Mouse (Mus musculus) limb, embryonic 10.5 days (tissue): ENCODE measurements at regions not wholly inside any gene's neighbourhood (a gene's known extent, or its start where the extent isn't known, plus 50 kb on each side); places are given as distances from the start of the nearest gene placed in this dataset.

ENCODE experiments used
- DNase-seq: peaks from one replicate; pipeline ENCODE4 v3.0.0-alpha.2; 2017; ENCODE audit warnings: low spot score
- H3K27ac ChIP-seq: fragments of 300-500 bp; sonication (generic); 2 replicates; pipeline ENCODE4 v1.5.1; 2016; ENCODE audit warnings: mild to moderate bottlenecking
- H3K27me3 ChIP-seq: fragments of 300-500 bp; sonication (generic); 2 replicates; pipeline ENCODE4 v1.6.1; 2016; ENCODE audit warnings: low read depth, mild to moderate bottlenecking; ENCODE audit not compliant: poor library complexity, severe bottlenecking
- H3K36me3 ChIP-seq: fragments of 300-500 bp; sonication (generic); 2 replicates; pipeline ENCODE4 v1.6.1; 2016; ENCODE audit warnings: mild to moderate bottlenecking, moderate library complexity
- H3K4me1 ChIP-seq: fragments of 300-500 bp; sonication (generic); 2 replicates; pipeline ENCODE4 v1.6.1; 2016
- H3K4me3 ChIP-seq: fragments of 300-500 bp; sonication (generic); 2 replicates; pipeline ENCODE4 v1.5.1; 2016; ENCODE audit warnings: mild to moderate bottlenecking, moderate library complexity
- H3K9me3 ChIP-seq: fragments of 300-500 bp; sonication (generic); replicated peaks from 2 replicates; pipeline ENCODE4 v1.6.1; 2016; ENCODE audit warnings: mild to moderate bottlenecking
- WGBS: fragments of 180-500 bp; shearing (Covaris S2); methylation state at CpG from one replicate; pipeline ENCODE4 v1.1.7; 2016; 5-methylcytosine and 5-hydroxymethylcytosine counted together

DNA sequence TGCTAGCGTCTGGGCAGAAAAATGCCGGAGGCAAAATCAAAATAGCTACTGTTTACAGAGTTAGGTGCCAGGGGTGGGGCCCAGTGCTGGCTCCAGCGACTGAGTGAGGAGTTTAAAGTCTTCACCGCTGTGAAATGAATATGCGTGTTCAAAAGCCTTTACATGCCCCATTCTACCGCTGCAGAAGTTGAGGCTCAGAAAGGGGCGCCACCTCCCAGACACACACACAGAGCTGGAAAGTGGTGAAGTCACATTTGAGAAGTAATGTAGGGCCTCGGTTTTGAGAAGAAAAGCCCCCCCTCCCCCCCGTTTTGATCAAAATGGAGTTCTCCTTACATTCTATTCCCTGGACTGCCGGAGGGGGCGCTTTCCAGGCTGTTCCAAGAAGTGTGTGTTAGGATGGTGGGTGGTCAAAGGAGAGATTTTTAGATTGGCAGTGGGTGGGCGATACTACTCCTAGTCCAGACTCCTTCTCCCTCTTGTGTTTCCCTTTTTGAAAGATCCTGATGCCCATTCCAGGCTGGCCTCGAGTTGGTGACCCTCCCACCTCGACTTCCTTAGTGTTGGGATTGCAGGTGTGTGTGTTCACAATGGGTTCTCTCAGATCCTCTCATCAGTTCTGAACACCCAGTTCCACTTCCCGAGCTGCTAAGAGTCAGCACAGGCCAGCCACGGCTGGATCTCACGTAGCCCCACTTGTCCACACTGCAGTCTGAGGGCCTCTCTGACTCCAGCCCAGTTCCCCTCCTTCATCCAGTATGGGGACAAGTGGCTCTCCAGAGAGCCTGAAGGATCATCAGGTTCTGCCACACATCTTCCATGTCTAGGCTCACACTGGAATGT, 69.3 kb upstream of the Nkd1 start:
- WGBS = 23% methylated on average over 17 of the region's 17 CpGs
- Histone ChIP-seq H3K9me3 (0 out of 2 replicates have a peak, but pooled peaks cover 2% of the 10 kb centered on the region), H3K4me3 (peak overlapping the region; percentile 35), H3K27ac (peak overlapping the region; percentile 95), H3K27me3 (peaks cover 82% of the 10 kb centered on the region), H3K36me3 (no peaks in the 10 kb centered on the region), H3K4me1 (peaks cover 67% of the 10 kb centered on the region)
- DNase-seq = peak; percentile 53

DNA sequence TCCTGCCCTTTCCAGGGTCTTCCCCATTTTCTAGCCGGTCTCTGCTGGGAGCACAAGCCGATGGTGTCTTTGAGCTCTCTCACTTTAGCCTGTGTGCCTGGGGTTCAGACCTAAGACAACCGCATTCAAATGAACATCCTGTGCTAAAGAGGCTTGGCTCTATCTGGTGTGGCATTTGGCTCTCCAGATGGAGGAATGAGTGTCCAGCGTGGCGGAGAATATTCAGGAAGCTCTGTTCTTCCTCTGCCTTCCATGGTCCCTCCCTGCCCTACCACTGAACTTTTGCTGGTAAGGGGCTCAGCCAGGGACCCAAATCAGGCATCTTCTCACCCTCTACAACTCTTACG, 68.7 kb upstream of the Nkd1 start:
- 65% methylated on average over 6 of the region's 6 CpGs for WGBS
- Histone ChIP-seq H3K27me3 (peaks cover 80% of the 10 kb centered on the region), H3K36me3 (no peaks in the 10 kb centered on the region), H3K4me1 (peaks cover 62% of the 10 kb centered on the region), H3K9me3 (0 out of 2 replicates have a peak, but pooled peaks cover 2% of the 10 kb centered on the region), H3K27ac (peak overlapping the region; percentile 95; the same call in 1 of the 2 replicates), H3K4me3 (no peak overlapping the region)
- DNase-seq = no peak

DNA sequence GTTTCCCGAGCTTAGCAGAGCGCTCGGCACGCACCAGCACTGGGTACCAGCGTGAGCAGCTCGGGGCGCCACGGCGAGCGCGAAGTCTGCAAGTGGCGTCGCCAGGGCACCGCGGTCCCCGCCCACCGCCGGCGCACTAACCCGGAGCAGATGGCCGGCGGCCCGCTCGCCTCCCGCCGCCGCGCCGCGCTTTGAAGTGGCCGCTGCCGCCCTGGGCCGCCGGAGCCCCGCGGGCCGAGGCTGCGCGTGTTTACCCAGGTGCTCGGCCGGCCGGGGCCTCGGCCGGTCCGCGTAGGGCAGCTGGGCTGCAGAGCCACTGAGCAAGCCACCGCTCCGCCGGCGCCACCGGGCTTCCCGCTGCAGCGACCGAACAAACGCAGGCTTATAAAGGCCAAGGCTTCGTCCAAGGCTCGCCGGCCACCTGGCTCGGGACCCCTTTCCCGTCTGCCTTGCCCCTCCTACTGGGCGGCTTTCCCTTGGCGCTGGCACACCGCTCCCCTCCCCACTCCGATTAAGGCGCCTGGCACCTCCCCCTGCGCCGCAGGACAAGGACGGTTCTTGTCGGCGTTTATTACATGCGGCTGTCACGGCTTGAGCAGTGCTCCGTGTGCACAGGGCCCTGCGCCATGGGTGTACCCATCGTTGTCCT, 67.0 kb upstream of the Nkd1 start:
- H3K27ac ChIP-seq = peak overlapping the region; percentile 95
- no peaks in the 10 kb centered on the region for H3K36me3 ChIP-seq
- peaks cover 58% of the 10 kb centered on the region for H3K4me1 ChIP-seq
- WGBS = under 1% methylated on average over 75 of the region's 75 CpGs
- peak overlapping the region; percentile 64 for H3K4me3 ChIP-seq
- 0 out of 2 replicates have a peak, but pooled peaks cover 2% of the 10 kb centered on the region for H3K9me3 ChIP-seq
- peaks cover 63% of the 10 kb centered on the region for H3K27me3 ChIP-seq
- DNase-seq = peak; percentile 90

DNA sequence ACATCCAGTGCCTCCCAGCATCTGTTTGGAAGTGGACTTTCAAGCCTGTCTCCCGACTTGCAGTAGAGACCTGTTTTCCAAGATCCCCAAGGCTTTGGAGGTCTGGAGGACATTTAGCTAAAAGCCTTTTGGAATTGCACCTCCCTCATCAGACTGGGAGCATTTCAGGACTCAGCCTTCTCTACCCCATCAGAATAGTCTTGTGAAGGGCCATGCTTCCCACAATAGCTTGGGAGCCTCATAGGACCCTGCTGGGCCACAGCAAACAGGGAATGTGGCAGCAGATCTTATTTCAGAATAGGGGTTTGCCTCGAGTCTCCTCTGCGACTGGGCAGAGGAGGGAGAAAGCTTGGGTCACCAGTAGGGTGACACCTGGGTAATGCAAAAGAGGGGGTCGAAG, 66.2 kb upstream of the Nkd1 start:
- Histone ChIP-seq H3K4me1 (peaks cover 51% of the 10 kb centered on the region), H3K4me3 (peak overlapping the region; percentile 64), H3K36me3 (no peaks in the 10 kb centered on the region), H3K27ac (peak overlapping the region; percentile 95), H3K9me3 (0 out of 2 replicates have a peak, but pooled peaks cover 2% of the 10 kb centered on the region), H3K27me3 (peaks cover 56% of the 10 kb centered on the region)
- WGBS = 3% methylated on average over 4 of the region's 4 CpGs
- no peak for DNase-seq

DNA sequence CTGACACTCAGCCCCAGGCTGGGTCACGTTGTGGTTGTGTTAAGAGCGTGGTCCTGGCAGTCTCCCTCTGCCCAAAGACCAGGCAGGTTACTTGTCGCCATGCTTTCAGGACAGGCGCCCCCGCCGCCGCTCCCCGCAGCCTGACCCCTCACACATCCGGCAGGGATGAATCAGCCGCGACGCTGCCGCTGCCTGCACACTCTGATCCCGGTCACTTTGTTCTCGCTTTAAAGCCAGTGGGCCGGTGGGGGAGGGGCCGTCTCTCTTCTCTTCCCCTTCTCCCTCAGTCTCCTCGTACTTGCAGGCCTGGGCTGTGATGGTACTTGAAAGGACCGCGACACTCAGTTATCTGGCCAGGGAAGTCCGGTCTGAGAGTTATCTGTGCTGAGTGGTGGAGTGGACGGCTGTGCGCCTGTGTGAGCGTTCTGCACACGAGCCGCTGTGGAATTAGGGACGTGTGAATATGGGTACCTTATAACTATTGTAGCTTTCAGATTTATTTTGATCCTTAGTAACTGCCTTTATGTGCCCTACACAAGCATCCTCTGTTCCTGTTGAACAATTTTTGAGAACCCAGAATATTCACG, 65.6 kb upstream of the Nkd1 start:
- peak; percentile 74 for DNase-seq
- Histone ChIP-seq H3K27ac (peak overlapping the region; percentile 95), H3K4me3 (peak overlapping the region; percentile 64)

DNA sequence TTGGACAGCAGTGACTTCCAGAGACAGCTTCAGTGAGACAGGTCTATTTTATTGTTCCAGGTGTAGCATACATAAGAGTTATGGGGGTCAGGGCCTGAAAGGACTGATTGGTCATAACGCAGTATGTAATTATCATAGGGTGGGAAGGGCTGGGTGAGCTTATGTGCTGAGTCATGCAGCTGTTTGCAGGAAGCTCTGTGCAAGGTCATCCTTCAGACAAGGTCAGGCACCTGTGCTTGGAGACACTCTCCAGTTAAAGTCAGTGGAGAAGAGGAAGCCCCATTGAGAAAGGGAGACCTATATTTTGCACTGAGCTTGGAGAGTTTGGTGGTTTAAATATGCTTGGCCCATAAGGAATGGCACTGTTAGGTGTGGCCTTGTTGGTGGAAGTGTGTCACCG, 62.0 kb upstream of the Nkd1 start:
- no peak overlapping the region for H3K27ac ChIP-seq
- peaks cover 14% of the 10 kb centered on the region for H3K27me3 ChIP-seq
- no peak for DNase-seq
- H3K4me1 ChIP-seq = peaks cover 15% of the 10 kb centered on the region
- H3K4me3 ChIP-seq = no peak overlapping the region
- 95% methylated on average over 2 of the region's 2 CpGs for WGBS
- H3K9me3 ChIP-seq = 0 out of 2 replicates have a peak, but pooled peaks cover 2% of the 10 kb centered on the region
- H3K36me3 ChIP-seq = no peaks in the 10 kb centered on the region

More for the DNA sequence above, 65.6 kb upstream of the Nkd1 start:
- Histone ChIP-seq H3K9me3 (0 out of 2 replicates have a peak, but pooled peaks cover 2% of the 10 kb centered on the region), H3K36me3 (no peaks in the 10 kb centered on the region), H3K27me3 (peaks cover 50% of the 10 kb centered on the region), H3K4me1 (peaks cover 51% of the 10 kb centered on the region)
- 7% methylated on average over 28 of the region's 28 CpGs for WGBS

DNA sequence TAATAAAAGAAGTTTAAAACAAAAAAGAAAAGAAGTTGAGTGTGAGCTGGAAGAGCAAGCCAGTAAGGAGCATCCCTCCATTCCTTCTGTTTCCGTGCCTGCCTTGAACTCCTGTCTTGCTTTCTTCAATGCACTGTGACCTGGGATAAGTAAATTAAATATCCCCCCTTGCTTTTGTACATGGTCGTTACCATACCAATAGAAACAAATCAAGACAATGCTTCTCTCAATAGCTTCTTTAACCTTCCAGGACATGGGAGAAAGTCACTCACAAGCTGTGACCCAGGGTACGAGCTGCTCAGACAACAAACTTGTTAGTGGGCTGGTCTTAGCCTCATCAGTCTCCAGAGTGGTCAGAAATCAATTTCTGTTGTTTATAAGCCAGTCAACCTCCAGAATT, 53.4 kb upstream of the Nkd1 start:
- WGBS = 80% methylated on average over 3 of the region's 3 CpGs
- DNase-seq = no peak

DNA sequence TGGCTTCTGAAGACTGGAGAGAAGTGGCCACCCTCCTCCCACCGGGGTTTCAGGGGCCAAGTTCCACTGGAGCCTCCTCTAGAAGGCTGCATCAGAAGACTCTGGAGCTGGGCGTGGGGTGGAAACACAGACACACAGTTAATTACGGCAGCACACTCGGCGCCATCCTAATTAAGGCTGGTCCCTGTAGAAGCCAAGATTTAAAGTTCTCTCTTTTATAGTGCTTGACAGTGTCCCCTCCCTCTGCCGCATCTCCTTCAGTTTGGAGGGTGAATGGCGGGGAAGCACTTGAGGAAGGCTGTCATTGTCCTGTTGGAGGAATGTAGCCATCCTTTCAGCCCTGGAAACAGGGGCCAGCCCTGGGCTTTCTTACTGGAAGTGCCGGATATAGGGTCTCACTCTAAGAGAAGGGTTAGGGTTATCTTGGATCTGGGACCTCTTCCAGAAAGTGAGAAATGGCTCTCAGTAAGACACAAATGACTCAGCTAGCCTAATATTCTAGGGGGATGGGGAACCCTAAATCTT, 50.2 kb upstream of the Nkd1 start:
- 38% methylated on average over 8 of the region's 8 CpGs for WGBS
- Histone ChIP-seq H3K4me3 (no peak overlapping the region), H3K27me3 (peaks cover 6% of the 10 kb centered on the region; the same call in 1 of the 2 replicates), H3K36me3 (no peaks in the 10 kb centered on the region), H3K27ac (no peak overlapping the region; the same call in 1 of the 2 replicates), H3K9me3 (no peaks in the 10 kb centered on the region), H3K4me1 (peaks cover 6% of the 10 kb centered on the region; the same call in 1 of the 2 replicates)
- no peak for DNase-seq

More for the DNA sequence above, 53.4 kb upstream of the Nkd1 start:
- Histone ChIP-seq H3K27me3 (peaks cover 6% of the 10 kb centered on the region; the same call in 1 of the 2 replicates), H3K4me1 (peaks cover 6% of the 10 kb centered on the region; the same call in 1 of the 2 replicates), H3K27ac (no peak overlapping the region), H3K9me3 (no peaks in the 10 kb centered on the region), H3K36me3 (no peaks in the 10 kb centered on the region), H3K4me3 (no peak overlapping the region)
